Mouse (Mus musculus): Measurements from ENCODE around the gene Abca13.

DNA sequence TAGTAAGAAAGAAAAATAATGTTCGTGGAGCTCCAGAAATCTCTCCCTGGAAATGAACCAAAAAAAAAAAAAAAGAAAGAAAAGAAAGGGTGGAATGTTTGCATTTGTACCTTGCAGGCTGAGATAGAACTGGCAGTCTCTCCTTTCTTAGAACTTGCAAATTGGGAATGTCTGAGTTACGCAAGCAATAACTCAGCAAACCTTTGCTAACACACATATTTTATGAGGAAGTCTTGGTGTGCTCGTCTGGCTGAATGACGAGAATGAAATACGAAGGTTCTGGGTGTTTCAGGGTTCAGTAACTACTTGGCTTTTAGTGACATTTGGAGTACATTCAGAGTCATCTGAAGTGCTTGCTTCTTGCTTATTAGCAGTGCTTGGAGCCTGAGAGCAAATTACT is 241.1 kb downstream of the Abca13 start:
- TF ChIP-seq POU5F1 (IDR thresholded peaks at IDR 0.05; ENCODE audit: borderline replicate concordance, low read length): no peak
- TF ChIP-seq CTCF (conservative IDR thresholded peaks at IDR 0.05; ENCODE audit: low read length): no peak

Data from E14TG2a.4 (cell line).